Mouse (Mus musculus): ENCODE measurements around the gene Prr11. TPM values are rescaled to one million over a fixed set of nuclear protein-coding genes. Genes with fewer than 3 reads are reported as not detected.
"Not testable (repeated sequence)": the region's sequence is repeated elsewhere in the genome, so short reads cannot be mapped to it uniquely, and the experiment has no call there.

The Prr11 gene
- polyA plus RNA-seq, 1 experiment from 2014 or later: 2.4 TPM

DNA sequence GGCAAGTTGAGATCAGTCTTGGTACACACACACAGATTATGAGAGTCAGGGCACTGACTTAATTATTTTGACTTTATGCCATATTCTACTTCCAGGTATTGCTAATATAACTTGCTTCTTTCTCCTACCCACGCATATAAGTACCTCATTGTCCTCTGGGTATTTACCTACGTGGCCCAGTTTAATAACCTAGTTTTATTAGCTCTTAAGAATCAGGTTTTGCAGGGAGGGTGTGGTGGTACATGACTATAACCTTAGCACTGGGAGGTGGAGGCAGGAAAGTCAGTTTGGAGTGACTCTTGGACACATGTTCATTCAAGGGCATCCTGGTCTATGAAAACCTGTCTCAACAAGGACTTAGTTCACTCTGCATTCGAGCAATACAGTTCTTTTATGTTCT, 46.4 kb downstream of the Prr11 start:
- H3K27me3 ChIP-seq (ENCODE audit: control insufficient read depth, insufficient read depth, low read length): no peaks in the 10 kb centered on the region
- ATAC-seq (ENCODE audit: low read depth): no peak
- 70% methylated on average over 3 of the region's 3 CpGs for WGBS

DNA sequence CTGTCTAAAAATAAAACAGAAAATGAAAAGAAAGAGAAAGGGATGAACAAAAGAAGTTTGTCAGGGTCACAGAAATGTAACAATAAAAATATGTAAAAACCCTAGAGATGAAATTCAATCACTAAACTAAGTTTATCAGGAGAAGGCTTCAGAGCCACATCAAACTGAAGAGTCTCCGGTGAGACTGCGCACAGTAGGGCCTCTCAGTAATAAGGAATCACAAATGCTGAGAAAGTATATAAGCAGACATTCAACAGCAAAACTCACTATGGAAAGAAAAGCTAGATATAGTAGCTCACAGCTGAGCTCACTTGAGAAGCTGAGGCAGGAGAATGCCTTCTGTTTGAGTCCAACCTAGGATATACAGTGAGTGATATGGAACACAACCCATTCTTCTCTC, 48.1 kb downstream of the Prr11 start:
- Histone ChIP-seq H3K27ac (ENCODE audit: low read depth, low read length) (no peak overlapping the region), H3K4me1 (ENCODE audit: control insufficient read depth, insufficient read depth, low read length) (no peaks in the 10 kb centered on the region), H3K4me3 (ENCODE audit: low read depth, low read length) (no peak overlapping the region), H3K36me3 (ENCODE audit: control insufficient read depth, insufficient read depth, low read length) (peaks cover 45% of the 10 kb centered on the region), H3K27me3 (ENCODE audit: control insufficient read depth, insufficient read depth, low read length) (no peaks in the 10 kb centered on the region), H3K4me2 (ENCODE audit: low read depth, low read length) (no peak overlapping the region), H3K9me3 (ENCODE audit: control insufficient read depth, low read length) (no peaks in the 10 kb centered on the region), H3K9ac (replicated peaks; ENCODE audit: low read depth, low read length) (no peak overlapping the region)
- WGBS: 97% methylated on average over 2 of the region's 2 CpGs
- ATAC-seq (ENCODE audit: low read depth): no peak

More for the DNA sequence above, 46.4 kb downstream of the Prr11 start:
- H3K27ac ChIP-seq (ENCODE audit: low read depth, low read length): no peak overlapping the region
- no peaks in the 10 kb centered on the region for H3K9me3 ChIP-seq (ENCODE audit: control insufficient read depth, low read length)
- no peak overlapping the region for H3K9ac ChIP-seq (replicated peaks; ENCODE audit: low read depth, low read length)
- no peak overlapping the region for H3K4me3 ChIP-seq (ENCODE audit: low read depth, low read length)
- no peaks in the 10 kb centered on the region for H3K4me1 ChIP-seq (ENCODE audit: control insufficient read depth, insufficient read depth, low read length)
- no peak overlapping the region for H3K4me2 ChIP-seq (ENCODE audit: low read depth, low read length)
- H3K36me3 ChIP-seq (ENCODE audit: control insufficient read depth, insufficient read depth, low read length): peaks cover 31% of the 10 kb centered on the region

DNA sequence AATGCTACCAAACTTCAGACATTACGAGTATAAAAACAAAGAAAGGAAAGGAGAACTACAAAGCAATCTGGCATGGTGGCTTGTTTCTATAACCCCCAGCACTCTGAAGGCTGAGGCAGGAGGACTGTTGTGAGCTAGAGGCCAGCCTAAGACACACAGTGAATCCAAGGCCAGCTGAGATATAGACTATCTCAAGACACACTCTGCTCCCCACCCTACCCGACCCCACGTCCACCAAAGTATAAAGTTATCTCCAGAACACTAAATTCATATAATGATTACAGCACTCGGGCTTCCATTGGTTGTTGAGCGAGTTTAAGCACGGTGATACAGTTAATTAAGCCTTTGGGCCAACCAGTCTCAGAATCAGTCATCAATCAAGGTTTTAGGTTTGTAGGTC, 52.2 kb downstream of the Prr11 start:
- Histone ChIP-seq H3K9ac (replicated peaks; ENCODE audit: low read depth, low read length) (no peak overlapping the region), H3K36me3 (ENCODE audit: control insufficient read depth, insufficient read depth, low read length) (peaks cover 65% of the 10 kb centered on the region), H3K27me3 (ENCODE audit: control insufficient read depth, insufficient read depth, low read length) (no peaks in the 10 kb centered on the region), H3K27ac (ENCODE audit: low read depth, low read length) (no peak overlapping the region), H3K4me3 (ENCODE audit: low read depth, low read length) (no peak overlapping the region), H3K4me1 (ENCODE audit: control insufficient read depth, insufficient read depth, low read length) (no peaks in the 10 kb centered on the region), H3K4me2 (ENCODE audit: low read depth, low read length) (no peak overlapping the region), H3K9me3 (ENCODE audit: control insufficient read depth, low read length) (no peaks in the 10 kb centered on the region)
- ATAC-seq (ENCODE audit: low read depth): no peak
- WGBS: 92% methylated on average over 6 of the region's 6 CpGs

DNA sequence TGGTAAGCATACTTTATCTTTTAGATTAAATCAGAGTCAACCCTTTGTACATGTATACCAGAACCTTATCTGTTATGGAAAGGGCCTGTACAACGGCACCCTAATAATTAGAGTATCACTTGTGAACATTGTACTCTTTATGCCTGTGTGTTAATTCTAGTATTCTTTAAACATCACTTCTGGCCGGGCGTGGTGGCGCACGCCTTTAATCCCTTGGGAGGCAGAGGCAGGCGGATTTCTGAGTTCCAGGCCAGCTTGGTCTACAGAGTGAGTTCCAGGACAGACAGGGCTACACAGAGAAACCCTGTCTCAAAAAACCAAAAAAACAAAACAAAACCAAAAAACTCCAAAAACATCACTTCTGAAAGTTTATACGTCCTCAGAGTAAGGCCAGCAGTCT, 59.6 kb downstream of the Prr11 start:
- WGBS: 93% methylated on average over 7 of the region's 7 CpGs
- ATAC-seq (ENCODE audit: low read depth); H3K27me3 ChIP-seq (ENCODE audit: control insufficient read depth, insufficient read depth, low read length); H3K9me3 ChIP-seq (ENCODE audit: control insufficient read depth, low read length); H3K27ac ChIP-seq (ENCODE audit: low read depth, low read length); H3K4me1 ChIP-seq (ENCODE audit: control insufficient read depth, insufficient read depth, low read length); H3K9ac ChIP-seq (replicated peaks; ENCODE audit: low read depth, low read length); H3K4me3 ChIP-seq (ENCODE audit: low read depth, low read length); H3K4me2 ChIP-seq (ENCODE audit: low read depth, low read length): not testable (repeated sequence)
- H3K36me3 ChIP-seq (ENCODE audit: control insufficient read depth, insufficient read depth, low read length): peaks cover 61% of the 10 kb centered on the region

DNA sequence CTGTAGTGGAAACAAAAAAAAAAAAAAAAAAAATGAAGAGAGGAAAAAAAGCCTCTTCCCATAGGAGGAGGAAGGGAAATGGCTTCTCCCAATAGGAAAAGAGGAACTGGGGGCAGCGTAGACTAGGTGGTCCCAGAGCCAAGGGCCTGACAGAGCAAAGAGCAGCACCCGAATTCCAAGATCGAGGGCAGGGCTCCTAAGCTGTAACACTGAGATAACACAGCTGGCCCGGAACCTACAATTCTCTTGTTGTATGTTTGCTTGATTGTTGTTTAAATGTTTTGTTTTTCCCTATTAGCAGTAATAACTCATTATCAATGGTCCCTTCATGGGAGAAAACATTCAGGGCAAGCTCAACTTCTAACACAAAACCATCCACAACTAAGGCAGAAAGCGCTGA, 61.5 kb downstream of the Prr11 start:
- no peak overlapping the region for H3K9ac ChIP-seq (replicated peaks; ENCODE audit: low read depth, low read length)
- WGBS: 90% methylated on average over 5 of the region's 5 CpGs
- H3K36me3 ChIP-seq (ENCODE audit: control insufficient read depth, insufficient read depth, low read length): peaks cover 51% of the 10 kb centered on the region
- no peak overlapping the region for H3K4me2 ChIP-seq (ENCODE audit: low read depth, low read length)
- no peaks in the 10 kb centered on the region for H3K4me1 ChIP-seq (ENCODE audit: control insufficient read depth, insufficient read depth, low read length)
- H3K27ac ChIP-seq (ENCODE audit: low read depth, low read length): no peak overlapping the region
- H3K4me3 ChIP-seq (ENCODE audit: low read depth, low read length): no peak overlapping the region
- no peak for ATAC-seq (ENCODE audit: low read depth)
- no peaks in the 10 kb centered on the region for H3K9me3 ChIP-seq (ENCODE audit: control insufficient read depth, low read length)
- no peaks in the 10 kb centered on the region for H3K27me3 ChIP-seq (ENCODE audit: control insufficient read depth, insufficient read depth, low read length)

DNA sequence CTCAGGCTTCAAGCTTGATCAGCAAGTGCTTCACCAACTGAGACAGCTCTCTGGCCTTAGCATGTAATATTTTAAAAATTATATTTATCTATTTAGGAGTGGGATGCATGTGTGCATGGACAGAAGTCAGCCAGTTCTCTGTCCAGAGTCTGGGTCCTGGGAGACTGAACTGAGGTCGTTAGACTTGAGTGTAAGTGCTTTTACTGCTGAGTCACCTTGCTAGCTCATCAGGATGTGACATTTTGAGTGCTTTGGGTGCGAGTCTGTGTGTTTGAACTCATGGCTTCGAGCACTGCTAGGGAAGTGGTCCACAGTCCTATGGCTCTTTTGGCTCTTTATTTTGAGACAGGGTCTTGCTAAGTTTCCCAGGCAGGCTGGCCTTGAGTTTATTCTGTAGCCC, 65.5 kb downstream of the Prr11 start:
- Histone ChIP-seq H3K4me1 (ENCODE audit: control insufficient read depth, insufficient read depth, low read length) (no peaks in the 10 kb centered on the region), H3K4me3 (ENCODE audit: low read depth, low read length) (no peak overlapping the region), H3K9me3 (ENCODE audit: control insufficient read depth, low read length) (no peaks in the 10 kb centered on the region), H3K36me3 (ENCODE audit: control insufficient read depth, insufficient read depth, low read length) (peaks cover 49% of the 10 kb centered on the region), H3K4me2 (ENCODE audit: low read depth, low read length) (no peak overlapping the region), H3K27me3 (ENCODE audit: control insufficient read depth, insufficient read depth, low read length) (no peaks in the 10 kb centered on the region), H3K9ac (replicated peaks; ENCODE audit: low read depth, low read length) (no peak overlapping the region), H3K27ac (ENCODE audit: low read depth, low read length) (no peak overlapping the region)
- WGBS: 91% methylated on average over 3 of the region's 3 CpGs
- no peak for ATAC-seq (ENCODE audit: low read depth)

DNA sequence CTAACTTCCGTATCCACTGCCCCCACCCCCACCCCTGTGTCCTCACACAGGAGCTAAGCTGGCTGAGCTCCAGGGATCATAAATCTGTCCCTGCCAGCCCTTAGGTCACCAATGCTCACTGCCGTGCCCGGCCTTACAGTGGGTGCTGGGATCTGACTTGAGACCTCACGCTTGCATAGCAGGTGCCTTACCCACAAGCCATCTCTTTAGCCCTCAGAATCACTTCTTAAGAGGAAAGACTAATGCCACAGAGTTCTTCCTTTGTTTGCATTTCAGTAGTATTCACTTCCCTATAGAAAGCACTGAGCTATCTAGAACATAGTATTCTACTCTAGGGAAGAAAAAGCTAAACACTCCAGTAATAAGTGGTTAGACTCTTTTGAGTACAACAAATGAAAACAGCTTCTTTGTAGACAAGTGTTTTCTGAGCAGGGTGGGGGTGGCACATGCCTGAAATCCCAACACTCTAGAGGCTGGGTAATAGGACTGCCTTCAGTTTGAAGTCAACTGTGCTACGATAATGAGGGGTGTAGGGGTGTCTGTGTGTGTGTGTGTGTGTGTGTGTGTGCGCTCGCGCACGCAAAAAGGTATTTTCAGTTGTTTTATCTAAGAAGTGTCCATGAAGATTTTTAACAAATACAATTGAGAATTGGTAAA, 69.1 kb downstream of the Prr11 start:
- 61% methylated on average over 9 of the region's 9 CpGs for WGBS
- Histone ChIP-seq H3K36me3 (ENCODE audit: control insufficient read depth, insufficient read depth, low read length) (peaks cover 52% of the 10 kb centered on the region), H3K9ac (replicated peaks; ENCODE audit: low read depth, low read length) (no peak overlapping the region), H3K27me3 (ENCODE audit: control insufficient read depth, insufficient read depth, low read length) (no peaks in the 10 kb centered on the region), H3K27ac (ENCODE audit: low read depth, low read length) (no peak overlapping the region), H3K4me1 (ENCODE audit: control insufficient read depth, insufficient read depth, low read length) (no peaks in the 10 kb centered on the region), H3K9me3 (ENCODE audit: control insufficient read depth, low read length) (no peaks in the 10 kb centered on the region), H3K4me2 (ENCODE audit: low read depth, low read length) (no peak overlapping the region), H3K4me3 (ENCODE audit: low read depth, low read length) (no peak overlapping the region)
- ATAC-seq (ENCODE audit: low read depth): no peak

MicroRNA genes within 50 kb of the gene (microRNA counts, 519-probe panel; counts per million panel counts)
- microRNA mmu-miR-301a: 6,241 counts per million, percentile 90 among the panel's probes with 10 or more counts

Small RNAs within 50 kb of the gene (microRNA-seq; reads per million reads assigned to microRNA genes)
- 2,080 reads per million, percentile 83 among the genes with 10 or more reads in this experiment for gene Mir301

Other genes starting within 250 kb of the Prr11 start
- 2.9 and 3.1 TPM in 2 replicates for gene Ypel2, start 115.0 kb downstream of the Prr11 start, polyA plus RNA-seq (2014; fragmentation: Nextera tagmentation; extraction: Ambion mirVana)
- 172 and 179 TPM in 2 replicates for gene Gdpd1, start 34.6 kb downstream of the Prr11 start, polyA plus RNA-seq (2014; fragmentation: Nextera tagmentation; extraction: Ambion mirVana)
- gene Smg8, start 21.9 kb downstream of the Prr11 start, polyA plus RNA-seq (2014; fragmentation: Nextera tagmentation; extraction: Ambion mirVana): 23.2 TPM in 2 replicates
- gene Ska2, start 526 bp upstream of the Prr11 start, polyA plus RNA-seq (2014; fragmentation: Nextera tagmentation; extraction: Ambion mirVana): 38.2 and 43.0 TPM in 2 replicates
- gene Trim37, start 18.4 kb upstream of the Prr11 start, polyA plus RNA-seq (2014; fragmentation: Nextera tagmentation; extraction: Ambion mirVana): 102 and 106 TPM in 2 replicates